ENCODE assay signal across 17 mouse cellular contexts in genomic region chrX:48193235-48194152, GRCm38 (mm10). TPM values are rescaled to one million over a fixed set of nuclear protein-coding genes. Genes with fewer than 3 reads are reported as not detected.
DNase-seq lines count a peak whose midpoint lies in the region; ATAC-seq and TF ChIP-seq lines count a peak whose summit lies in the region.
"Had no signal": no experiment of that assay in that cellular context is flagged by ENCODE, and none has a peak within 500 bp of the region (broad histone marks: within the 10 kb centered on the region; RNA-seq: fewer than 3 reads in every experiment).

No protein-coding gene starts in this region.

- DNase-seq in cerebellum, postnatal 14 days: peak; percentile 18 to 30
- DNase-seq in cerebellum, adult 8-10 months: no peak
- no peak for DNase-seq in hindbrain, postnatal 0 days (ENCODE audit: low spot score)
- DNase-seq in liver, postnatal 0 days: no peak
- DNase-seq in liver, embryonic 11.5 days (ENCODE audit: low spot score): no peak
- peak; percentile 28 for DNase-seq in brain, adult 2 months (ENCODE audit: low read depth, low spot score)
- DNase-seq: adrenal gland, postnatal 25 days; gastrocnemius, postnatal 25 days; heart, postnatal 14 days; right cerebral cortex, postnatal 14 days; thymus, postnatal 4 days had no signal

- no peak for TF ChIP-seq CTCF in hindbrain, postnatal 0 days (IDR thresholded peaks at IDR 0.05; ENCODE audit: low read depth)
- no peak for TF ChIP-seq CTCF in liver, postnatal 0 days (IDR thresholded peaks at IDR 0.05; ENCODE audit: low read depth)

- no peaks in the 10 kb centered on the region for H3K27me3 ChIP-seq in hindbrain, postnatal 0 days (ENCODE audit: insufficient read depth, low read length)
- no peaks in the 10 kb centered on the region for H3K27me3 ChIP-seq in hindbrain, embryonic 13.5 days
- no peaks in the 10 kb centered on the region for H3K27me3 ChIP-seq in liver, postnatal 0 days (ENCODE audit: insufficient read depth, low read length)
- no peaks in the 10 kb centered on the region for H3K27me3 ChIP-seq in liver, embryonic 11.5 days (replicated peaks; ENCODE audit: control insufficient read depth, insufficient read depth, low read length)
- no peaks in the 10 kb centered on the region for H3K27me3 ChIP-seq in heart, embryonic 11.5 days (ENCODE audit: control insufficient read depth, insufficient read depth, low read length)
- H3K27me3 ChIP-seq: liver, embryonic 15.5 days had no signal

- WGBS in hindbrain, postnatal 0 days: 56% methylated on average over 14 of the region's 14 CpGs
- 65% methylated on average over 14 of the region's 14 CpGs for WGBS in hindbrain, embryonic 13.5 days
- whole genome bisulfite sequencing in liver, postnatal 0 days (ENCODE audit: insufficient replicate concordance): 73% methylated on average over 14 of the region's 14 CpGs
- 82% methylated on average over 14 of the region's 14 CpGs for WGBS in liver, embryonic 11.5 days
- 66% methylated on average over 14 of the region's 14 CpGs for WGBS in heart, embryonic 11.5 days (ENCODE audit: insufficient replicate concordance)

- 0 out of 2 replicates have a peak, but pooled peaks have one; percentile 49 for ATAC-seq in hindbrain, postnatal 0 days
- no peak for ATAC-seq in hindbrain, embryonic 13.5 days (ENCODE audit: low FRiP score)
- ATAC-seq in liver, postnatal 0 days: peak; percentile 57
- ATAC-seq in liver, embryonic 11.5 days (replicated peaks; ENCODE audit: low FRiP score): no peak
- ATAC-seq in heart, embryonic 11.5 days (replicated peaks; ENCODE audit: insufficient number of reproducible peaks, low FRiP score, low TSS enrichment): no peak
- ATAC-seq: activated CD4-positive, CD25-positive, alpha-beta regulatory T cell, adult 4 months; inflammation-experienced regulatory T-cells, adult 6 months had no signal

- no peak for TF ChIP-seq EP300 in liver, postnatal 0 days (IDR thresholded peaks at IDR 0.05; ENCODE audit: low read depth)

- H3K36me3 ChIP-seq in hindbrain, postnatal 0 days (ENCODE audit: insufficient read depth, low read length): no peaks in the 10 kb centered on the region
- peaks cover 25% of the 10 kb centered on the region for H3K36me3 ChIP-seq in hindbrain, embryonic 13.5 days
- H3K36me3 ChIP-seq in liver, postnatal 0 days (replicated peaks; ENCODE audit: insufficient read depth, low read length): peaks cover 6% of the 10 kb centered on the region
- no peaks in the 10 kb centered on the region; the same call in 1 of the 2 replicates for H3K36me3 ChIP-seq in liver, embryonic 11.5 days (ENCODE audit: control insufficient read depth, insufficient read depth, low read length)
- no peaks in the 10 kb centered on the region; the same call in 1 of the 2 replicates for H3K36me3 ChIP-seq in heart, embryonic 11.5 days (ENCODE audit: control insufficient read depth, insufficient read depth, low read length)

- no peaks in the 10 kb centered on the region for H3K9me3 ChIP-seq in hindbrain, postnatal 0 days (ENCODE audit: low read length)
- H3K9me3 ChIP-seq in hindbrain, embryonic 13.5 days: no peaks in the 10 kb centered on the region
- H3K9me3 ChIP-seq in liver, postnatal 0 days (ENCODE audit: low read length): no peaks in the 10 kb centered on the region
- no peaks in the 10 kb centered on the region for H3K9me3 ChIP-seq in liver, embryonic 11.5 days (ENCODE audit: control insufficient read depth, low read length)
- H3K9me3 ChIP-seq in heart, embryonic 11.5 days (replicated peaks; ENCODE audit: control insufficient read depth, low read length): no peaks in the 10 kb centered on the region
- H3K9me3 ChIP-seq: liver, embryonic 15.5 days; midbrain, embryonic 10.5 days had no signal

- H3K4me1 ChIP-seq in hindbrain, postnatal 0 days (ENCODE audit: insufficient read depth, low read length): no peaks in the 10 kb centered on the region
- H3K4me1 ChIP-seq in hindbrain, embryonic 13.5 days (replicated peaks): no peaks in the 10 kb centered on the region; the same call in 1 of the 2 replicates
- no peaks in the 10 kb centered on the region for H3K4me1 ChIP-seq in liver, postnatal 0 days (ENCODE audit: insufficient read depth)
- H3K4me1 ChIP-seq in liver, embryonic 11.5 days (replicated peaks; ENCODE audit: control insufficient read depth, insufficient read depth, low read length): no peaks in the 10 kb centered on the region; the same call in 1 of the 2 replicates
- H3K4me1 ChIP-seq in heart, embryonic 11.5 days (ENCODE audit: control insufficient read depth, insufficient read depth, low read length): no peaks in the 10 kb centered on the region
- H3K4me1 ChIP-seq: liver, embryonic 15.5 days had no signal

- H3K27ac ChIP-seq in hindbrain, postnatal 0 days: no peak overlapping the region
- H3K27ac ChIP-seq in hindbrain, embryonic 13.5 days: no peak overlapping the region
- no peak overlapping the region for H3K27ac ChIP-seq in liver, postnatal 0 days (ENCODE audit: low read depth)
- no peak overlapping the region for H3K27ac ChIP-seq in liver, embryonic 11.5 days (ENCODE audit: low read depth, low read length)
- no peak overlapping the region for H3K27ac ChIP-seq in heart, embryonic 11.5 days (ENCODE audit: low read depth, low read length)
- H3K27ac ChIP-seq: liver, embryonic 15.5 days; midbrain, embryonic 10.5 days had no signal

- H3K4me2 ChIP-seq in hindbrain, postnatal 0 days (ENCODE audit: low read depth, low read length): no peak overlapping the region
- no peak overlapping the region for H3K4me2 ChIP-seq in hindbrain, embryonic 13.5 days
- H3K4me2 ChIP-seq in liver, postnatal 0 days (ENCODE audit: low read depth, low read length): no peak overlapping the region
- H3K4me2 ChIP-seq in liver, embryonic 11.5 days: no peak overlapping the region
- no peak overlapping the region for H3K4me2 ChIP-seq in heart, embryonic 11.5 days
- H3K4me2 ChIP-seq: liver, embryonic 15.5 days had no signal

- H3K4me3 ChIP-seq in hindbrain, postnatal 0 days (ENCODE audit: low read length): no peak overlapping the region
- no peak overlapping the region for H3K4me3 ChIP-seq in hindbrain, embryonic 13.5 days
- H3K4me3 ChIP-seq in liver, postnatal 0 days (ENCODE audit: low read depth, low read length): no peak overlapping the region
- H3K4me3 ChIP-seq in liver, embryonic 11.5 days (ENCODE audit: low read depth, low read length): no peak overlapping the region
- H3K4me3 ChIP-seq in heart, embryonic 11.5 days (ENCODE audit: low read depth, low read length): no peak overlapping the region
- H3K4me3 ChIP-seq: liver, embryonic 15.5 days; midbrain, embryonic 10.5 days had no signal

- no peak overlapping the region for H3K9ac ChIP-seq in hindbrain, postnatal 0 days (replicated peaks; ENCODE audit: low read length)
- no peak overlapping the region for H3K9ac ChIP-seq in hindbrain, embryonic 13.5 days
- no peak overlapping the region for H3K9ac ChIP-seq in liver, postnatal 0 days (replicated peaks)
- H3K9ac ChIP-seq in liver, embryonic 11.5 days (ENCODE audit: low read depth, low read length): no peak overlapping the region
- no peak overlapping the region for H3K9ac ChIP-seq in heart, embryonic 11.5 days (ENCODE audit: low read depth, low read length)
- H3K9ac ChIP-seq: liver, embryonic 15.5 days had no signal

RNA-seq across cellular contexts. Expression of gene Zdhhc9, which starts 15.2 kb away (rescaled TPM):
- 35.4 and 38.0 TPM in 2 replicates for total RNA-seq in hindbrain, postnatal 0 days (2014; rRNA removed)
- 5.7 and 6.4 TPM in 2 replicates for polyA plus RNA-seq in hindbrain, postnatal 0 days (2015; fragmentation: Nextera tagmentation; extraction: Ambion mirVana)
- polyA plus RNA-seq in hindbrain, embryonic 13.5 days (2015; fragmentation: Nextera tagmentation; extraction: Ambion mirVana): 9.6 and 10.0 TPM in 2 replicates
- polyA plus RNA-seq in liver, postnatal 0 days (2015; fragmentation: Nextera tagmentation; extraction: Ambion mirVana): 3.1 and 3.5 TPM in 2 replicates
- 2.6 and 3.1 TPM in 2 replicates for polyA plus RNA-seq in liver, embryonic 11.5 days (2014; fragmentation: Nextera tagmentation; extraction: Ambion mirVana)
- 2.9 and 3.1 TPM in 2 replicates for polyA plus RNA-seq in heart, embryonic 11.5 days (2014; fragmentation: Nextera tagmentation; extraction: Ambion mirVana)

RNA-seq across cellular contexts. Expression of gene Sash3, which starts 47.3 kb away (rescaled TPM):
- 0.86 and 1.5 TPM in 2 replicates for total RNA-seq in hindbrain, postnatal 0 days (2014; rRNA removed)
- 0.81 and 1.1 TPM in 2 replicates for polyA plus RNA-seq in hindbrain, postnatal 0 days (2015; fragmentation: Nextera tagmentation; extraction: Ambion mirVana)
- 1.1 and 1.3 TPM in 2 replicates for polyA plus RNA-seq in hindbrain, embryonic 13.5 days (2015; fragmentation: Nextera tagmentation; extraction: Ambion mirVana)
- polyA plus RNA-seq in liver, postnatal 0 days (2015; fragmentation: Nextera tagmentation; extraction: Ambion mirVana): 8.4 and 9.3 TPM in 2 replicates
- polyA plus RNA-seq in liver, embryonic 11.5 days (2014; fragmentation: Nextera tagmentation; extraction: Ambion mirVana): 11.5 and 15.5 TPM in 2 replicates
- polyA plus RNA-seq in heart, embryonic 11.5 days (2014; fragmentation: Nextera tagmentation; extraction: Ambion mirVana): 0.76 and 1.0 TPM in 2 replicates

Comparison
In these comparisons a context has a peak if more than half of its experiments do, and no peak if none do; other contexts are left out.
1. DNase-seq: peak in cerebellum, postnatal 14 days (2 of 2) and brain, adult 2 months (single experiment); none in cerebellum, adult 8-10 months (single experiment), hindbrain, postnatal 0 days (single experiment), liver, postnatal 0 days (single experiment) and liver, embryonic 11.5 days (single experiment).
2. ATAC-seq: peak in hindbrain, postnatal 0 days (single experiment) and liver, postnatal 0 days (single experiment); none in hindbrain, embryonic 13.5 days (single experiment), liver, embryonic 11.5 days (single experiment) and heart, embryonic 11.5 days (single experiment).